Mouse (Mus musculus) ES-E14 (cell line): ENCODE measurements around the gene Yy1.

Source experiments
- CHD2 ChIP-seq: IDR thresholded peaks from 2 replicates; pipeline ENCODE4 v1.6.1; 2014; ENCODE audit warnings: mild to moderate bottlenecking, low read depth, low read length, inconsistent platforms
- HCFC1 ChIP-seq: IDR thresholded peaks from 2 replicates; pipeline ENCODE4 v1.6.1; 2012; ENCODE audit warnings: low read length, inconsistent platforms, borderline replicate concordance; ENCODE audit not compliant: insufficient read depth
- MAFK ChIP-seq: IDR thresholded peaks from 2 replicates; pipeline ENCODE4 v1.6.1; 2014; ENCODE audit warnings: mild to moderate bottlenecking, low read depth, low read length, inconsistent platforms; ENCODE audit not compliant: insufficient read depth
- ZC3H11A ChIP-seq: IDR thresholded peaks from 2 replicates; pipeline ENCODE4 v1.6.1; 2012; ENCODE audit warnings: low read depth, mild to moderate bottlenecking, inconsistent platforms, low read length, borderline replicate concordance
- ZNF384 ChIP-seq: IDR thresholded peaks from 2 replicates; pipeline ENCODE4 v1.6.1; 2012; ENCODE audit warnings: low read depth, low read length, inconsistent platforms

- TF ChIP-seq ZC3H11A: no peak
- no peak for TF ChIP-seq MAFK
- TF ChIP-seq ZNF384: no peak
- no peak for TF ChIP-seq HCFC1
- TF ChIP-seq CHD2: no peak
These were observed 46.8 kb upstream of the Yy1 start for GRCm38 (mm10) chr12:108745990-108746389.
